Mouse (Mus musculus): ENCODE results near the gene Itk. TPM values are rescaled to one million over a fixed set of nuclear protein-coding genes. Genes with fewer than 3 reads are reported as not detected.

Itk gene
- polyA plus RNA-seq, 1 experiment from 2014 or later, result not detected

- no peak for ATAC-seq (ENCODE audit: low FRiP score)
- peaks cover 87% of the 10 kb centered on the region for H3K36me3 ChIP-seq
- H3K27ac ChIP-seq (replicated peaks), result no peak overlapping the region
- no peaks in the 10 kb centered on the region for H3K4me1 ChIP-seq
- no peak overlapping the region for H3K4me2 ChIP-seq
- WGBS, result 82% methylated on average over 12 of the region's 12 CpGs
- no peak overlapping the region for H3K4me3 ChIP-seq (replicated peaks)
- H3K9ac ChIP-seq (replicated peaks), result no peak overlapping the region
- H3K27me3 ChIP-seq (replicated peaks), result no peaks in the 10 kb centered on the region
- no peaks in the 10 kb centered on the region for H3K9me3 ChIP-seq (replicated peaks)
Measured at GRCm38 (mm10) chr11:46278709-46279108, 110.6 kb downstream of the Itk start.

GRCm38 (mm10) chr11:46278140-46278539 lies 111.2 kb downstream of the Itk start:
- no peak for ATAC-seq (ENCODE audit: low FRiP score)
- no peaks in the 10 kb centered on the region for H3K4me1 ChIP-seq
- H3K4me3 ChIP-seq (replicated peaks), result no peak overlapping the region
- no peaks in the 10 kb centered on the region for H3K27me3 ChIP-seq (replicated peaks)
- WGBS, result 50% methylated on average over 5 of the region's 5 CpGs
- no peak overlapping the region for H3K9ac ChIP-seq (replicated peaks)
- peaks cover 87% of the 10 kb centered on the region for H3K36me3 ChIP-seq
- no peaks in the 10 kb centered on the region for H3K9me3 ChIP-seq (replicated peaks)
- no peak overlapping the region for H3K4me2 ChIP-seq
- no peak overlapping the region for H3K27ac ChIP-seq (replicated peaks)

- no peak overlapping the region for H3K27ac ChIP-seq (replicated peaks)
- 49% methylated on average over 5 of the region's 5 CpGs for WGBS
- H3K4me3 ChIP-seq (replicated peaks), result no peak overlapping the region
- H3K36me3 ChIP-seq, result peaks cover 82% of the 10 kb centered on the region
- ATAC-seq (ENCODE audit: low FRiP score), result no peak
- H3K27me3 ChIP-seq (replicated peaks), result no peaks in the 10 kb centered on the region
- H3K4me2 ChIP-seq, result no peak overlapping the region
- no peaks in the 10 kb centered on the region for H3K4me1 ChIP-seq
- H3K9ac ChIP-seq (replicated peaks), result no peak overlapping the region
- H3K9me3 ChIP-seq (replicated peaks), result no peaks in the 10 kb centered on the region
Measured at GRCm38 (mm10) chr11:46276778-46277177, 112.5 kb downstream of the Itk start.

GRCm38 (mm10) chr11:46276168-46276567 lies 113.1 kb downstream of the Itk start:
- no peaks in the 10 kb centered on the region for H3K9me3 ChIP-seq (replicated peaks)
- H3K27ac ChIP-seq (replicated peaks), result no peak overlapping the region
- ATAC-seq (ENCODE audit: low FRiP score), result no peak
- no peak overlapping the region for H3K4me3 ChIP-seq (replicated peaks)
- no peak overlapping the region for H3K4me2 ChIP-seq
- H3K36me3 ChIP-seq, result peaks cover 82% of the 10 kb centered on the region
- no peak overlapping the region for H3K9ac ChIP-seq (replicated peaks)
- no peaks in the 10 kb centered on the region for H3K27me3 ChIP-seq (replicated peaks)
- no peaks in the 10 kb centered on the region for H3K4me1 ChIP-seq
- WGBS, result 93% methylated on average over 8 of the region's 8 CpGs

GRCm38 (mm10) chr11:46275302-46275701 lies 114.0 kb downstream of the Itk start:
- peak; percentile 80 for ATAC-seq (ENCODE audit: low FRiP score)
- no peak overlapping the region for H3K9ac ChIP-seq (replicated peaks)
- no peaks in the 10 kb centered on the region for H3K9me3 ChIP-seq (replicated peaks)
- H3K4me1 ChIP-seq, result no peaks in the 10 kb centered on the region
- H3K27ac ChIP-seq (replicated peaks), result no peak overlapping the region
- peaks cover 83% of the 10 kb centered on the region for H3K36me3 ChIP-seq
- no peaks in the 10 kb centered on the region for H3K27me3 ChIP-seq (replicated peaks)
- H3K4me2 ChIP-seq, result no peak overlapping the region
- WGBS, result 10% methylated on average over 6 of the region's 6 CpGs
- no peak overlapping the region for H3K4me3 ChIP-seq (replicated peaks)

Other genes with a start within 250 kb of the Itk start
- gene Nipal4, start 223.0 kb downstream of the Itk start, polyA plus RNA-seq (2015; fragmentation: Nextera tagmentation; extraction: Ambion mirVana), result 0.15 and 0.75 TPM in 2 replicates
- gene Fndc9, start 154.0 kb downstream of the Itk start, polyA plus RNA-seq (2015; fragmentation: Nextera tagmentation; extraction: Ambion mirVana), result 1.5 and 2.3 TPM in 2 replicates
- gene Cyfip2, start 76.7 kb downstream of the Itk start, polyA plus RNA-seq (2015; fragmentation: Nextera tagmentation; extraction: Ambion mirVana), result 88.0 and 91.1 TPM in 2 replicates
- gene Fam71b, start 7.0 kb upstream of the Itk start, polyA plus RNA-seq (2015; fragmentation: Nextera tagmentation; extraction: Ambion mirVana), result not detected in 2 replicates
- 64.0 and 66.6 TPM in 2 replicates for gene Med7, start 47.4 kb upstream of the Itk start, polyA plus RNA-seq (2015; fragmentation: Nextera tagmentation; extraction: Ambion mirVana)
- 0.29 and 0.36 TPM in 2 replicates for gene Havcr2, start 65.4 kb upstream of the Itk start, polyA plus RNA-seq (2015; fragmentation: Nextera tagmentation; extraction: Ambion mirVana)
- gene Gm12169, start 134.7 kb upstream of the Itk start, polyA plus RNA-seq (2015; fragmentation: Nextera tagmentation; extraction: Ambion mirVana), result not detected in 2 replicates
- gene BC053393, start 182.0 kb upstream of the Itk start, polyA plus RNA-seq (2015; fragmentation: Nextera tagmentation; extraction: Ambion mirVana), result not detected in 2 replicates
- not detected in 2 replicates for gene Dppa1, start 239.7 kb upstream of the Itk start, polyA plus RNA-seq (2015; fragmentation: Nextera tagmentation; extraction: Ambion mirVana)

Measured in neural tube, embryonic 15.5 days (tissue).